Mouse (Mus musculus): ENCODE results near the gene Kat7. TPM values are rescaled to one million over a fixed set of nuclear protein-coding genes. Genes with fewer than 3 reads are reported as not detected.

Kat7 gene
- polyA plus RNA-seq (2014; fragmentation: Nextera tagmentation; extraction: Ambion mirVana): 85.3 and 94.0 TPM in 2 replicates

GRCm38 (mm10) chr11:95310007-95310647 lies at the start of gene Kat7:
Gene Kat7, minus strand, starts transcription at chr11:95310246.
- Histone ChIP-seq H3K36me3 (ENCODE audit: control insufficient read depth, insufficient read depth, low read length) (no peaks in the 10 kb centered on the region), H3K27me3 (ENCODE audit: control insufficient read depth, insufficient read depth, low read length) (no peaks in the 10 kb centered on the region), H3K4me1 (replicated peaks; ENCODE audit: control insufficient read depth, insufficient read depth, low read length) (peaks cover 8% of the 10 kb centered on the region; the same call in 1 of the 2 replicates), H3K4me3 (ENCODE audit: low read depth, low read length) (peak within 1 kb of the TSS; percentile 90), H3K9ac (ENCODE audit: low read length) (peak within 1 kb of the TSS; percentile 96), H3K27ac (ENCODE audit: low read depth, low read length) (peak within 1 kb of the TSS; percentile 88), H3K4me2 (ENCODE audit: low read depth, low read length, severe bottlenecking) (peak within 1 kb of the TSS; percentile 79), H3K9me3 (ENCODE audit: control insufficient read depth, low read length) (no peaks in the 10 kb centered on the region)
- peak; percentile 94 for ATAC-seq (replicated peaks; ENCODE audit: low FRiP score)
- under 1% methylated on average over 42 of the region's 42 CpGs for WGBS
- peak; percentile 96 for DNase-seq (ENCODE audit: low spot score)

GRCm38 (mm10) chr11:95358263-95358662 lies 48.2 kb upstream of the Kat7 start:
- WGBS: 62% methylated on average over 3 of the region's 3 CpGs
- Histone ChIP-seq H3K36me3 (ENCODE audit: control insufficient read depth, insufficient read depth, low read length) (no peaks in the 10 kb centered on the region), H3K9me3 (ENCODE audit: control insufficient read depth, low read length) (no peaks in the 10 kb centered on the region), H3K4me2 (ENCODE audit: low read depth, low read length, severe bottlenecking) (no peak overlapping the region), H3K9ac (ENCODE audit: low read length) (no peak overlapping the region), H3K4me3 (ENCODE audit: low read depth, low read length) (no peak overlapping the region), H3K4me1 (replicated peaks; ENCODE audit: control insufficient read depth, insufficient read depth, low read length) (no peaks in the 10 kb centered on the region), H3K27ac (ENCODE audit: low read depth, low read length) (no peak overlapping the region), H3K27me3 (ENCODE audit: control insufficient read depth, insufficient read depth, low read length) (no peaks in the 10 kb centered on the region)
- ATAC-seq (replicated peaks; ENCODE audit: low FRiP score) (no peak), DNase-seq (ENCODE audit: low spot score) (no peak)

DNA sequence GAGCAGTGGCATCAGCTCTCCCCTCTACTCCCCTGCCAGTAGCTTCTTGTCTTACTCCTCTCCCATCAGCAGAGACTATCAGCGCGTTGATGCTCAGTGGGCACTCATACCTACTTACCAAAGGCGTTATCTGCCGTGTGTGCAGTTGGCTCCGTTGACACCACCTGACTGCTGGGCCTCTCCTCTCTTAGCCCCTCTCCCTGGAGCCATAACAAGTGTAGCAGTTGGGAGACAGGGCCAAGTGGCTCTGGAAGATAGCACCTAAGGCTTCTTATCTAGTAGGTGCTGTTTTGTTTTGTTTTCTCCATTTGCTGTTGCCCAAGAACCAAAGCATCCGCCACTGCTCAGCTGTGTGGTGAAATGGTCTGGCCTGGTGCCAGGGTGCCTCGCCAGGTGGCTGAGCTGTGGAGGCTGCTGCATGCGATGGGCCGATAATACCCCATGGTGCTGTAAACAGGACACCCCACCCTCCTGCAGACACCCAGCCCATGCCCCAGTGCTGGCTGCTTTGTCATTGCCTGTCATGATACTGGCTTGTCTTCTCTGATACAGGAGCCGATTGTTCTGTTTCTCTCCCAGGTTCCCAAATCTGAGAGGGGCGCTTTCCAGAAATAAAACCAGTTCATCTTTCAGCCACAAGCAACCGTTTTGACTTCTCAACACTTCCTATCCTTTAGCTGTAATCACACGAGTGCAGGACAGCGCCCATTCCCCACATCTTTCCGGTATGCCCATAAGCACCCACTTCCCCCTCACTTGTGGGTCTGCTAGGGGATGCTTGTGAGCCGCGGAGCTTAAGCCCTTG lies 46.6 kb upstream of the Kat7 start:
- 88% methylated on average over 17 of the region's 17 CpGs for WGBS
- Histone ChIP-seq H3K27ac (ENCODE audit: low read depth, low read length) (no peak overlapping the region), H3K4me1 (replicated peaks; ENCODE audit: control insufficient read depth, insufficient read depth, low read length) (no peaks in the 10 kb centered on the region), H3K9me3 (ENCODE audit: control insufficient read depth, low read length) (no peaks in the 10 kb centered on the region), H3K27me3 (ENCODE audit: control insufficient read depth, insufficient read depth, low read length) (no peaks in the 10 kb centered on the region), H3K4me2 (ENCODE audit: low read depth, low read length, severe bottlenecking) (no peak overlapping the region), H3K36me3 (ENCODE audit: control insufficient read depth, insufficient read depth, low read length) (no peaks in the 10 kb centered on the region), H3K9ac (ENCODE audit: low read length) (no peak overlapping the region), H3K4me3 (ENCODE audit: low read depth, low read length) (no peak overlapping the region)
- DNase-seq (ENCODE audit: low spot score): peak; percentile 67
- ATAC-seq (replicated peaks; ENCODE audit: low FRiP score): 0 out of 2 replicates have a peak, but pooled peaks have one; percentile 51

GRCm38 (mm10) chr11:95356039-95356438 lies 46.0 kb upstream of the Kat7 start:
- H3K9ac ChIP-seq (ENCODE audit: low read length): no peak overlapping the region
- WGBS: 89% methylated on average over 7 of the region's 7 CpGs
- no peak overlapping the region for H3K4me2 ChIP-seq (ENCODE audit: low read depth, low read length, severe bottlenecking)
- no peaks in the 10 kb centered on the region for H3K27me3 ChIP-seq (ENCODE audit: control insufficient read depth, insufficient read depth, low read length)
- ATAC-seq (replicated peaks; ENCODE audit: low FRiP score): no peak
- no peaks in the 10 kb centered on the region for H3K36me3 ChIP-seq (ENCODE audit: control insufficient read depth, insufficient read depth, low read length)
- no peaks in the 10 kb centered on the region for H3K4me1 ChIP-seq (replicated peaks; ENCODE audit: control insufficient read depth, insufficient read depth, low read length)
- DNase-seq (ENCODE audit: low spot score): no peak
- no peak overlapping the region for H3K4me3 ChIP-seq (ENCODE audit: low read depth, low read length)
- no peak overlapping the region; the same call in 1 of the 2 replicates for H3K27ac ChIP-seq (ENCODE audit: low read depth, low read length)
- H3K9me3 ChIP-seq (ENCODE audit: control insufficient read depth, low read length): no peaks in the 10 kb centered on the region

GRCm38 (mm10) chr11:95355661-95356011 lies 45.6 kb upstream of the Kat7 start:
- Histone ChIP-seq H3K36me3 (ENCODE audit: control insufficient read depth, insufficient read depth, low read length) (no peaks in the 10 kb centered on the region), H3K4me2 (ENCODE audit: low read depth, low read length, severe bottlenecking) (no peak overlapping the region), H3K27ac (ENCODE audit: low read depth, low read length) (no peak overlapping the region; the same call in 1 of the 2 replicates), H3K9me3 (ENCODE audit: control insufficient read depth, low read length) (no peaks in the 10 kb centered on the region), H3K4me1 (replicated peaks; ENCODE audit: control insufficient read depth, insufficient read depth, low read length) (no peaks in the 10 kb centered on the region), H3K4me3 (ENCODE audit: low read depth, low read length) (no peak overlapping the region), H3K27me3 (ENCODE audit: control insufficient read depth, insufficient read depth, low read length) (no peaks in the 10 kb centered on the region), H3K9ac (ENCODE audit: low read length) (no peak overlapping the region)
- ATAC-seq (replicated peaks; ENCODE audit: low FRiP score): no peak
- 90% methylated on average over 5 of the region's 5 CpGs for WGBS
- no peak for DNase-seq (ENCODE audit: low spot score)

GRCm38 (mm10) chr11:95354945-95355660 lies 45.1 kb upstream of the Kat7 start:
- DNase-seq (ENCODE audit: low spot score) (no peak), ATAC-seq (replicated peaks; ENCODE audit: low FRiP score) (no peak)
- H3K4me1 ChIP-seq (replicated peaks; ENCODE audit: control insufficient read depth, insufficient read depth, low read length): no peaks in the 10 kb centered on the region
- WGBS: 89% methylated on average over 12 of the region's 12 CpGs
- H3K4me3 ChIP-seq (ENCODE audit: low read depth, low read length): no peak overlapping the region
- H3K36me3 ChIP-seq (ENCODE audit: control insufficient read depth, insufficient read depth, low read length): no peaks in the 10 kb centered on the region
- no peaks in the 10 kb centered on the region for H3K9me3 ChIP-seq (ENCODE audit: control insufficient read depth, low read length)
- no peak overlapping the region for H3K27ac ChIP-seq (ENCODE audit: low read depth, low read length)
- no peak overlapping the region for H3K4me2 ChIP-seq (ENCODE audit: low read depth, low read length, severe bottlenecking)
- no peak overlapping the region for H3K9ac ChIP-seq (ENCODE audit: low read length)
- H3K27me3 ChIP-seq (ENCODE audit: control insufficient read depth, insufficient read depth, low read length): no peaks in the 10 kb centered on the region

DNA sequence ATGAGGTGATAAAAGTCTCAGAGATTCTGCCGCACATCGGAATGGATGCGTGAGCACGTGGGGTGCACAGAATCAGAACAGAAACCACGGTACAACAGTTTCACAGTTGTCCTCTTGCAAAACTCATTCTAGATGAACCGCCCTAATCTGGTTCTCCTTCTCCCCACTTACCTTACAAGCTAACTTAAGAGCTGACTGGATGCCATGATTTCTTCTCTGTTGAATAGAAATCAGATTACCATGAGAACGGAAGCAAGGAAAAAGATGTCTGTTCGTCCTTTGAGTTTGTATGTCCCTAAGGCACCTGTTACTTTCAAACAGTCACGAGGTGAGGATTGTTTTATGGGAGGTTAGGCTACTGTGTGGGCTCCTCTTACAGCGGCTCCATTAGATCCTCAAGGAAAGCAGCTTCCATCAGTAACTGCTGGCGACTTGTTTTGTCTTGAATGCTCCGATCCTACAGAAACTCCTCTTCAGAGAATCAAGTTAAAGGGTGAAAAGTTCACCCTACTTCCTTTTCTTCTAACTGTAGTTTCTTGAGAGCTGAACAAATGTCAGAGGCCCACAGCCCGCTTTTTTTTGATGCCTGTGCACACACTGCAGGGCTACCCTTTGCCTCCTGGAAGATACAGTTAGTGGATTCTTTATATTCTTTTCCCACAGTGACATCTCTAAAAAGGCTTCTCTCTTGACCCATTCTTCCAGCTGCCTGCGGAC lies 44.3 kb upstream of the Kat7 start:
- Histone ChIP-seq H3K27ac (ENCODE audit: low read depth, low read length) (no peak overlapping the region), H3K4me3 (ENCODE audit: low read depth, low read length) (no peak overlapping the region), H3K27me3 (ENCODE audit: control insufficient read depth, insufficient read depth, low read length) (no peaks in the 10 kb centered on the region), H3K36me3 (ENCODE audit: control insufficient read depth, insufficient read depth, low read length) (no peaks in the 10 kb centered on the region), H3K4me1 (replicated peaks; ENCODE audit: control insufficient read depth, insufficient read depth, low read length) (no peaks in the 10 kb centered on the region), H3K9ac (ENCODE audit: low read length) (no peak overlapping the region), H3K4me2 (ENCODE audit: low read depth, low read length, severe bottlenecking) (no peak overlapping the region), H3K9me3 (ENCODE audit: control insufficient read depth, low read length) (no peaks in the 10 kb centered on the region)
- DNase-seq (ENCODE audit: low spot score): no peak
- no peak for ATAC-seq (replicated peaks; ENCODE audit: low FRiP score)
- WGBS: 92% methylated on average over 14 of the region's 14 CpGs

DNA sequence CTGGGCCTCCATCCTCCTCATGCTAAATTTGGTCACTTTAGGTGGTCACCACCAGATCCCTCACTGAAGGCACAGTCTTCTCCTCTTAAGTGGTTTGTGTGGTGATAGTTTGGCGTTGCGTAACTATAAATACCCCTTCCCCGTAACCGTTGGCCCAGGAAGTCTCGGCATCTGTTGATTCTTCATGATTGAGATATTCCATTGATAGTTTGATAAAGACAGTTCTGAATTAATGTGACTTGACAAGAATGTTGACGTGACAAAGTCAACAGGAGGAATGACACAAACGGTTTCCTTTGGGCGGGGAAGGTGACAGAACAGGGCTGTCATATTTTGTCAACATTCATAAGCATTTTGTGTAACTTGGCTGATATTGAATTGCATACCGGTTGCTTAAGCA lies 43.2 kb upstream of the Kat7 start:
- no peak overlapping the region for H3K9ac ChIP-seq (ENCODE audit: low read length)
- no peak for ATAC-seq (replicated peaks; ENCODE audit: low FRiP score)
- H3K27me3 ChIP-seq (ENCODE audit: control insufficient read depth, insufficient read depth, low read length): no peaks in the 10 kb centered on the region
- 94% methylated on average over 9 of the region's 9 CpGs for WGBS
- H3K4me3 ChIP-seq (ENCODE audit: low read depth, low read length): no peak overlapping the region
- no peak overlapping the region for H3K4me2 ChIP-seq (ENCODE audit: low read depth, low read length, severe bottlenecking)
- H3K9me3 ChIP-seq (ENCODE audit: control insufficient read depth, low read length): no peaks in the 10 kb centered on the region
- H3K27ac ChIP-seq (ENCODE audit: low read depth, low read length): no peak overlapping the region
- H3K36me3 ChIP-seq (ENCODE audit: control insufficient read depth, insufficient read depth, low read length): no peaks in the 10 kb centered on the region
- DNase-seq (ENCODE audit: low spot score): no peak
- H3K4me1 ChIP-seq (replicated peaks; ENCODE audit: control insufficient read depth, insufficient read depth, low read length): no peaks in the 10 kb centered on the region
